Mouse (Mus musculus): ENCODE data around the gene Trim14.

Gene Trim14

DNA sequence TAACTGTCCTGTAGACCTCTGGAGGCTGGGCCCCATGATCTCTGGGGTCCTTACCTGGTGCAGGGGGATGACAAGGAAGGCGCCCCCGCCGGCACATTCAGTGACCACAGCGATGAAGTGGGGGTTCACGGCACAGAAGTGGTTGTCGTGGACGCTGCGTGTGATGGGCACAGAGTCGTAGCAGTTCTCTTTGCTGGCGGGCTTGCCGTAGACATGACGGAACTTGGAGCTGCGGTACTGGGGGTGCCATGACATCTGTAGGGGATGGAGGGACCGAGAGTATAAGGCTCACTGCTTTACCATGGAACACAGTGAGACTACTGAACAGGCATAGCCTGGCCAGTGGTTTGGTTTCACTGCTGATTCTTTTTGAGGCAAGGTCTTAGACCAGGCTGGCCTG lies 26.9 kb upstream of the Trim14 start:
- in situ Hi-C loops (cut with MboI; ENCODE audit: low sequenced_read_pairs), result no loop called here

DNA sequence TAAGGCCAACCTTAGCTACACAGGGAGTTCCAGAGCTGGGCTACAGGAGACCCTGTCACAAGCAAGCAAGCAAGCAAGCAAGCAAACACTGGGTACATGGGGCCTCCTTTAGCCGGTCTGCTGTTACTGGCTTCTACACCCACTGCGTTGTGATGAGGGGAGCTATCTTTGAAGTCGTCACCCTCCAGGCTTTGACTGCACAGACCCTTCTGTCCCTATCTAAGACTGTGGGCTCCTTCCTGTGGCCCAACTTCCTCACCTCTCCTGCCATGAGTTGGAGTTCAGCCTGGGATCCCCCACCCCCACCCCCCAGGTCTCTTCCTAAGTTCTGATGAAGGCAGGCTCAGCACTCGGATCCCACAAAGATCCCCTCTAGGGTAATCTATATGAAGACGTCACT lies 26.1 kb upstream of the Trim14 start:
- in situ Hi-C loops (cut with MboI; ENCODE audit: low sequenced_read_pairs), result no loop called here

DNA sequence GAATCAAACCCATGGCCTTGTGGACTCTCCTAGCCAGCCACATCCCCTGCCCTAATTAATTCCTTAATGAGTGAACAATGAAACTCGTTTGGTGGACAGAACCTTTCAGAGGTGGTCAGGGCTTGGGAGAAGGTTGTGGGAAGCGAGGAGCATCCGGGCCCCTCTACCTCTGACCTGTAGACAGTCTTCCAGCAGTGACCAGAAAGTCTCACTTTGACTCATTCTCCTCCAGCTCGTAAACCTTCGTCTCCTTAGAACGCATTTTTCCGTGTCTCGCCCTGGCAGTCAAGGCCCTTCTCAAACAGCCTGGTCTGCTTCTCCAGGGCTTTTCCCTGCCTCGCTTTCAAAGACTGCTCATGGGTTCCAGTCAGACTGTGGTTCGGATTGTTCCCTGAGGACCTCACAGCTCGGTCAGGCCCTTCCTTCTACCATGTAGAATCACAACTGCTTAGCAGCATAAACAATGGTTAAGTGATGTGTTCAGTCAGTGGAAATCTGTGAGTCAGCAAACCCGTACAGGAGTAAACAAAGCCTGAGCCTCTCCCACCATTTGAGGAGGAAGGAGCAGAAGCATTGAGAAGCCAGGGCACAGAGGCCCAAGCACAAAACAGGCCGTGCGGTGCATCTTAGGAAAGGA lies 24.2 kb upstream of the Trim14 start:
- in situ Hi-C loops (cut with MboI; ENCODE audit: low sequenced_read_pairs), result no loop called here

DNA sequence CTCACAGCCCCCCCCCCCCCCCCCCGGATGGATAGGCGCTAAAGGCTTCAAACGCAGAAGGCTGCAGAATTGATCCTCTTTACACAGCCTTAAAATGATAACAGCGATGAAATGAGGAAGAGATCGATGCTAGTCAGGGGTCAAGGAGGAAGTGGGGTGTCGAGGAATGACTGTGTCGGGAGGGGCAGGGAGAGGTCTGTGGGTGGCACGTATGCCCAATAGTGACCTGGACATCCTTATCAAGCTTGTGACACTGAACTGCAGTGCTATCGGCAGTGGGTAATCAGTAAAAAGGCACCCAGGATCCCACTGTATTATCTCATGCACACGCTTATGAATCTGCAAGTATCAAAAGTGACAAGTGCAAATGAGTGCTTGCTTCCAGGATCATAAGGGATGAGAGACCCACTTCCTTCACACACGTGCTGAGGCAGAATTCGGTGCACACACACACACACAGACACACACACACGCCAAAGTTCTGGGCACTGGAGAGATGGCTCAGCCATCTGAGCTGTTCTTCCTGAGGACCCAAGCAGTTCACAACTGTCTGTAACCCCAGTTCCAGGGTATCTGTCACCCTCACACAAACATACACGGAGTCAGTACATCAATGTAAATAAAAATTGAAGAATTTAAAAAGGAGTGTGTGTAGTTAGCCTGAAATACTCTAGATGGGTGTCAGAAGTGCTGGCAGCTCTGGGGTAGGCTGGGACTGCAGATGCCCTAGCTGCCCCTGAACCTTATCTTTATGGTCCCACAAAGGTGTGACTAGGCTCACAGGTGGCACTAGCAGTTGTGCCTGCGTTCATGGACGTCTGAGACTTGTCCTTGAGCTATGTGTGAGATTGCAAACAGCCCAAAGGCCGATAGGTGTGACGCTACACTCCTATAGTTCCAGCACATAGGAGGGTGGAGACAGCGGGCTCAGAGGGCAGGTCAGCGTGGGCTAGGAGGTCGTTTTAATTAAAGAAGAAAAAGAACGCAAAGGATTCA lies 23.0 kb upstream of the Trim14 start:
- in situ Hi-C loops (cut with MboI; ENCODE audit: low sequenced_read_pairs), result no loop called here

DNA sequence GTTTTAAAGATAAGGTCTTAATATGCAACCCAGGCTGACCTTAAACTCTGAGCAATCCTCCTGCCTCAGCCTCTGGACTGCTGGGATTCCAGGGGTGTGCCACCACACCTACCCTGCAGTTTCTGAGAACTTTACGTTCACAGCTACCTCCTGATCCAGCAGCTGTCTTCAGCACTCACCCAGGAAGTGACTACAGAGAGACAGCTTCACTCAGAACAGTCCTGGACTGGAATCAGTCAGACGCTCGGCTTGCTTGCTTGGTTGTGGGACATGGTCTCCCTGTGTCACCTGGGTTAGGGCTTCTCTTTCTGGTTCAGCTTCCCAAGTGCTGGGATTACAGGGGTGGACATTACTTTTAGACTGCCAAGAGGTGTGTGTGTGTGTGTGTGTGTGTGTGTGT lies 21.0 kb upstream of the Trim14 start:
- in situ Hi-C loops (cut with MboI; ENCODE audit: low sequenced_read_pairs), result no loop called here

DNA sequence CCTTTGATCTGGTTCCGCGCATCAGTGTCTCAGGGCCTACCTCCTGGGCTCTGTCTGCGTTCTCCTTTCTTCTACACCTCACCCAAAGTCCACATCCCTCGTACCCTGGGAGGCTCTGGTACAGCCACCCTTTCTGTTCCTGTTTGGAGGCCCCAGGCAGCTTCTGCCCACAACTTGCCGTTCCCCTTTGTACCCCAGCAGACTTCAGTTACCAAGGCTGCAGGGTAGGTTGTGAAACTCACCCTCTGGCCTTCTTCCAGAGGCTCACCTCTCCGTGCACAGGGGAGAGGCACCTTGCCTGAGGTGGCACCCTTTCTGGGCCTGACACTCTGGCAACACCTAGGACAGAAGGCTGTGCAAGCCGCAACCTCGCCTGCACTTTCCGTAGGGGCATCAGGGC lies 19.8 kb upstream of the Trim14 start:
- in situ Hi-C loops (cut with MboI; ENCODE audit: low sequenced_read_pairs), result no loop called here

DNA sequence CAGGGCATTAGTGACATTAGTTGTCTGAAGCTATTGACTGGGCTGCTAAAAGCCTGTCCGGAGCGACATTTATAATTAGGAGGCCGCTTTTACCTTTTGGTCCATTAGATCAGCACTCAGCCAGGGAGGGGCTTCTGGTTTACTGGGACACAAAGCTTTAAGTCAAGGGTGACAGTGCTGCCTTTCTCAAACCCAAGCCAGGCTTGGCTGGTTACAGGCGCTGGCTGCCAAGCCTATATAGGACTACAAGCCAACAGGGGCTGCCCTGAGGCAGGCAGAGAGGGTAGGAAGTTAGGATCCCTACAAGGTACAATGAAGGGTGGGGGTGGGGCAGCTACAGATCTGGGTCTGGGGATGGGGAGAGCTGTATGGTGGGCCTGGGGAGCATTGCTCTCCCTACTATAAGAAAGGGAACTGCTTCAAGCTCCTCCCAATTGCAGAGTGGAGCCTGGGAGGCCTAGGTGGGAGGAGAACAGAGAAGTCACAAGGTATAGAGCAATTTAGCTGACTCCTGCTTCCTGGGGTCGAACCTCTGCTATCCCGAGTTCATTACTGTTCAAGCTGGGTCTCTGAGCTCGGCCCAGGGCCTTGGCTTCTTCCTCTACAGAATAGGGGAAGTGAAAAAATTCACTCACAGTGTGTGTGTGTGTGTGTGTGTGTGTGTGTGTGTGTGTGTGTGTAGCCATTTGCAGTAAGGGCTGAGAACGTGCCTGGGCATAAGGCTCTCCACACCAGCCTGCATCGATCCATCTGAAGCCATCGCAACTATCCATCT lies 18.5 kb upstream of the Trim14 start:
- in situ Hi-C loops (cut with MboI; ENCODE audit: low sequenced_read_pairs), result no loop called here

DNA sequence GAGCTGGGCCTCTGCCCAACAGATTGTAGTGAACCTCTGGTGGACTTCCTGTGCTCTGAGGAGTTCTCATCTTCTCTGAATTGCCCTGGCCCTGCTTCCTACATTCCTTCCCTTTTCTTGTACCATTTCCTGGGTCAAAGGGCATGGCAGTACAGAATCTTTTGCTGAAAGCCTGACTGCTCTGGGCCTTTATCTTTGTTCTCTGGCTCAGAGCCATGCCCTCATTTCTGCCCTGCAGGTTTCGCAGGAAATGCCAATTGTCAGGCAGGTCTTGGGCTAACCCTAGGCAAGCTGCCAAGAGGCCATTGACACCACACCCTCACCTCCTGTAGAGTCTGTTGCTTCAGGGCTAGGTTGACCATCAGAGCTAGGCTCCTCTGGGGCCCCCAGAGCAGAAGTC lies 17.9 kb upstream of the Trim14 start:
- in situ Hi-C loops (cut with MboI; ENCODE audit: low sequenced_read_pairs), result no loop called here

DNA sequence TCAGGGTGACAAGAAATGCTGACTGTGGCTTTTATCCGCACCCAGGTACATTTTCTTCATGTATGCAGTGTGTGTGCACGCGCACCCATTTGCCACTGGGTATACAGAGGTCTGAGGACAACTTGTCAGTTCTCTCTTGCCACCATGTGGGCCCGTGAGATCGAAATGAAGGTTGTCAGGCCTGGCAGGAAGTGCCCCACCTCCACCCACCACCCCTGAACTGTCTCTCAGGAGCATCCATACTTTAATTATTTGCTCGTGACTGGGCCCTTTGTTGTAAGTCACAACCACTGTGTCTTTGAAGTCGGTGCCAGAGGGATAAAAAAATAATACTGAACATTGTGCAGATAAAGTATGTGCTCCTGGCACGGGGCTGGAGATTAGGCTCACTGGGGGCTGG lies 14.5 kb upstream of the Trim14 start:
- in situ Hi-C loops (cut with MboI; ENCODE audit: low sequenced_read_pairs), result no loop called here

DNA sequence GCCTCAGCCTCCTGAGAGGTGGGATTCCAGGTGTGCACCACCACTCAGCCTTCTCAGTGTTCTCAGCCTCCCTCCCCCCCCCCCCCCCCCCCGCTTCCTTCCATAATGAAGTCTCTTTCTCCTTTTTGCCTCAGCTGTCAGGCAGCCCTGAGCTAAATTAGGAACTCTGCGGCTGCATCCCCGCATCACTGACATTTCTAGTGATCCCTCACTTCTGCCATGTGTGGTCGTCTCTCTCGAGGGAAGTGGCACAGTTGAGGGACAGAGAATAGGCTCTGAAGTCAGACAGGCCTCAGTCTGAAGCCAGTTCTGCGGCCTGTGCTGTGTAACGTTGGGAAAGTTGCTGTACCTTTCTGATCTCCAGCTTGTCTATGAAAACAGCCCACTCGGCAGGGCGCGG lies 14.0 kb upstream of the Trim14 start:
- in situ Hi-C loops (cut with MboI; ENCODE audit: low sequenced_read_pairs), result loop anchor here (10.0 kb wide), 1 partner anchor 105 kb away; the partner anchor contains the start of gene Tbc1d2

DNA sequence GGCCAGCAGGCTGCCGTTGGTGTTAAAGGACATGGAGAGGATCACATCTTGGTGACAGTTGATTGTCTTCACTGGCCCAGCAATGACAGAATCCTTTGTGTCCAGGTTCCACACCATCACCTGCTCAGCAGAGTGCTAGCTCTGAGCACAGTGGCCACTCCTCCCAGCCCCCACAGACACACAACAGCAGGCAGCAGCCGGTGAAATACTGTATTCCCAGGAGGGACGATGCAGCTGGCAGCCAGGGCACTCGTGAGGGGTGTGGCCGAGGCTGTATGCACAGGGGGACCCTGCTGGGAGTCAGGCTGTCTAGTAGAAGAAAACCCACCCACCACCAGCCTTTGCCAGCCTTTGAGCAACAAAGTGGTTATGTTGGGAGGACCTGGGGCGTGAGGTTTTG lies 10.8 kb upstream of the Trim14 start:
- in situ Hi-C loops (cut with MboI; ENCODE audit: low sequenced_read_pairs), result loop anchor here (10.0 kb wide), 1 partner anchor 108 kb away; the partner anchor contains the start of gene Tbc1d2

DNA sequence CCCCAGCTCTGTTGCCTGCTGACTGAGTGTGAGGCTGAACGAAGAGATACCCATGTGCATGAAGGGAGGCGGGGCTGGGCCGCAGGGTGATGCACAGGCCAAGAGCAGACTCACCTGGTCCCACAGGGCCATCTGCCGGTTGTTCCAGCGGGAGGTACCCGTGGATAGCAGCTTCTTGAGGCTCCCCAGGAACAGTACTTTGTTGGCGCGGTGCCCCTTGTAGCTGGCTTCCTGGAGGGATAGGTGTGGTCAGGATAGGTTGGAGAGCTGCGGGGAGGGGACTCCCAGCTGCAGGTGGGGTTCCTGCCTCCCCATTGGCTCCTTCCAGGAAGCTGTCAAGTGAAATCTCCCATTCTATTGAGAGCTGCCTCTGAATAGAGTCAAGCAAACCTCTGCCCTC lies 9.6 kb upstream of the Trim14 start:
- in situ Hi-C loops (cut with MboI; ENCODE audit: low sequenced_read_pairs), result loop anchor here (10.0 kb wide), 1 partner anchor 109 kb away; the partner anchor contains the start of gene Tbc1d2

DNA sequence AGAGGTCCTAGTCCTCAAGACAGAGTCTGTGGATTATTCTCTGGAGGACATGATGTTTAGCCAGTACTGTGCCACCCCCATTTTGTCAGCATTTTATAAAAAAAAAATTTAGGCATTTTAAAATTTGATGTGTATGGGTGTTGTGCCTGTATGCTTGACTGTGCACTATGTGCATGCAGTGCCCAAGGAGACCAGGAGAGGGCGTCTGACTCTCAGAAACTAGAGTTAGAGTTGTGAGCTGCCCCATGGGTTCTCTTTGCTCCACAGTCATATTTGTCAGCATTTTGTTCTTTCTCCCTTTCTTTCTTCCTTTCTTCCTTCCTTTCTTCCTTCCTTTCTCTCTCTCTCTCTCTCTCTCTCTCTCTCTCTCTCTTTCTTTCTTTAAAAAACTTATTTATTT lies 8.4 kb upstream of the Trim14 start:
- in situ Hi-C loops (cut with MboI; ENCODE audit: low sequenced_read_pairs), result loop anchor here (5.0 to 10.0 kb wide), 2 partner anchors 68 to 110 kb away; partner anchors contain the start of gene Tbc1d2

DNA sequence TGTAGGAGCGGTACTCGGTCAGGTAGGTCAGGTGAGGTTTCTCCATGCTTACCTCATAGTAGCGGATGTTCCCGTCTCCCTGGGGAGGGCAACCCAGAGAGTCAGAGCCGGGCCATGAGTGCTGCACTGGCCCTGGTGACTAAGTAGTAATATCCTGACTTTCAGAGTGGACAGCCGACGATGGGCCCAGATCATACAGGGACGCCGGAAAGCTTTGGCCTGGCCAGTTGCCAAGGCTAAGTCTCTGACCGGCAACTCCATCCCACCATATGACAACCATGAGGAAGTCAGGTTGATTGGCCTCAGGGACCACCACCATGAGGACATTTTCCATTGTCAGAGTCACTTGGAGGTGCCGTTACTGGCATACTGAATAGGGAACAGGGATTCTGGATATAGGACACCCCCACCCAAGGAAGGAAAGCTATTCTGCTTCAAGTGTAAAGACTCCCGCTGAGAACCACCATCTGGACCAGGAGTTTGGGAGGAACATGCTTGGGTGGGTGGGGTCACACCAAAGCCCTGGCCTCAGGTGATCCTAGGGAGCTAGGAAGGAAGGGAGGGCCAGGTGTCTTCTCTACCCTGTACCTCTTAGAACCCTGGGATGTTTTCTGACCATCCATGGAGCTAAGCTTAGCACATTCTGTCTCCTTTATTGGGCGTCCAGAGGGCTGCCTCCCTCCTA lies 7.6 kb upstream of the Trim14 start:
- in situ Hi-C loops (cut with MboI; ENCODE audit: low sequenced_read_pairs), result loop anchor here (5.0 to 10.0 kb wide), 2 partner anchors 69 to 111 kb away; partner anchors contain the start of gene Tbc1d2

DNA sequence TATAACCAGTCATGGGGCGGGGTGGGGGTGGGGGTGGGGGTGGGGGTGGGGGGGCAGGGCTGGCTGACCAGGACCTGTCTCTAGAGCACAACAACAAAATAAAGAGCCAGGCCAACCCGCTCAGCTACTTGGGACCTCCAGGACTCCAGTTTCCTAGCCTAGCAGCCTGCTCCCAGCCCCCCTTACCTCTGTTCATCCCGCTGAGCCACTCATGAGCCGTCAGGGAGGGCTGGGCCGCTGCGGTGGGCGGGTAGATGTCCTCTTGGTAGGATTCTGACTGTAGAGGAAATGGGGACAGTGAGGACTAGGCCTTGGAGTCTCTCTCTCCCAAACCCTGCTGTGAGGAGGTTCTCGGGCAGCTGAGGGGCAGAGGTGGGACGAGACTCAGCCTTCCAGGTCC lies 5.8 kb upstream of the Trim14 start:
- in situ Hi-C loops (cut with MboI; ENCODE audit: low sequenced_read_pairs), result loop anchor here (5.0 to 10.0 kb wide), 2 partner anchors 71 to 113 kb away; partner anchors contain the start of gene Tbc1d2

DNA sequence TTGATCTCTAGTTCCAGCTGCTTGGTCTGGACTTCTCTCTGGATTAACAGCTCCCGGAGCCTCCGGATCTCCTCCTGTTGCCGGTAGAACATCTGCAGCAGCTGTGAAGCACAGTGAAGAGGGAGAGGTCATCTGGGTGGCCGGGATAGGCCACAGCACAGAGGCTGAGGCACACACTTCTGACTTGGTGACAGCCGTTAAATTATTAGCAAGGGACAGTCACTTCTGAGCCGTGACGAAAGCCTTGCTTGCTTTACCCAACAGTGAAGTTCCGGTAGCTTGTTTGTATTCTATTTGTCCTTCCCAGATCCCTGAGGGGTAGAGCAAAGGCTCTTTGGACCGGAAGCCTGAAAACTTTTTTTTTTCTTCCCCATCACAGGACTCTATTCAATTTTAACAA lies 3.2 kb upstream of the Trim14 start:
- in situ Hi-C loops (cut with MboI; ENCODE audit: low sequenced_read_pairs), result no loop called here

DNA sequence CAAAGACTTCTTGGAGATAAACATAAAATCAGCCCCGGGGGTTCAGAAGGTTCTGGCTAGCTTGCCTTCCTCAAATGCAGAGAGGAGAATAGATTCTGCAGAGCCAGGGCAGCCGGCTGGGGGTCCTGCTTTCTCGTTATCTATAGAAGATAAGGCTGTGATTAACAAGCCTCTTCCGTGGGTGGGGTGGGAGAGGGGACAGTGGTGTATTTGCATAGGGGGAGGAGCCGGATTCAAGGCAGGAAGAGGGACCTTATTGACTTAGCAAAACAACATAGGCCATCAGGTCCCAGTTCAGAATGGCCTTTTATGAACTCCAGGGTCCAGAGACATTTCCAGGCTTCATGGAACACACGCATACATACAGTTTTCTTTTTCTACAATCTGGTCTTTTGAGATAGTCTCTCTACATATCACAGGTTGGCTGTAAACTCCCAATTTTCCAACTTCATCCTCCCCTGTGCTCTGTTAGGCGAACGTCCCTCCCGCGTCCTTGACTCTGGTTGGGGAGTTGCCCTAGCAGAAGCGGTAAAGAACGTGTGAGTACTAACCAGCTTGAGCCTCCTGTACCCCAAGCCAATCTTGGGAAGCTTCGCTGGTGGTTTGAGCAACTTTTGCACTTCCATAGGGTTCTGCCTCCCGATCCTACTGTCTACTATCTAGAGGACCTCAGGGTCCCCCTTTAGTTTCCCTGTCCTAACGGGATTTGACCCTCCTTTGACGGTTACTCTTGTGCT lies 679 bp downstream of the Trim14 start:
- in situ Hi-C loops (cut with MboI; ENCODE audit: low sequenced_read_pairs), result no loop called here

DNA sequence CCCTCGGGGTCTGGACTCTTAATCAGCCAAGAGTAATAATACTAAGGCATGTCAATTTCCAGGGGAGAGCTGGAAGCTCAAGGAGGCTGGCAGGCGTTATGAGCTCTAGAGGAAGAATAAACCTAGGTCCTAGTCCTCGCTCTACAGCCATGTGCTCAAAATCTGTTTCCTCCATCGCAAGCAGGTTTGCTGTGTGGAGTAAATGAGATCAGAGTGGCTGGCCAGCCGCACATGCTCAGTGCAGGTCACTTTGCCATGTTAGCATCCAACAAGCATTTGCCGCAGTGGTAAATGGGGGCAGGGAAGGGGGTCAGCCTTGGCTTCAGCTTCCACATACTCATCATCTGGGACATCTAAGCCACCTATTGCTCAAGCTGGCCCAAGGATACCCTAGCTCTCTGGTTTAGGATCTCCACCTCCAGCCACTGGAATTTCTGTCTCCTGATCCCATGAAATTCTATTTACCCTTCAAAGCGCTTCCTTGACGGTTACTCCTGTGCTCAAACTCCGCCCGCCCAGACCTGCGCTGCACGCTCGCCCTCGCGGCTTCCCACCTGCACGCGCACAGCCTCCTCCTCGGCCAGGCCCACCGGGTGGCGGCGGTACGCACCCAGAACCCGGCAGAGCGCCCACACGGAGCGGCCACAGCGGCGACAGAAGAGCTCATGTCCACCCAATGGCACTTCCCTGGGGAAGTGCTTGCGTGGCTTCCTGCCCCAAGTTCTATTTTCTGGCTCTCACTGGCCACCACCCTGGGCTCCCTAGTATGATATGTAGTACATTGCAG lies 1.8 kb downstream of the Trim14 start:
- in situ Hi-C loops (cut with MboI; ENCODE audit: low sequenced_read_pairs), result no loop called here

DNA sequence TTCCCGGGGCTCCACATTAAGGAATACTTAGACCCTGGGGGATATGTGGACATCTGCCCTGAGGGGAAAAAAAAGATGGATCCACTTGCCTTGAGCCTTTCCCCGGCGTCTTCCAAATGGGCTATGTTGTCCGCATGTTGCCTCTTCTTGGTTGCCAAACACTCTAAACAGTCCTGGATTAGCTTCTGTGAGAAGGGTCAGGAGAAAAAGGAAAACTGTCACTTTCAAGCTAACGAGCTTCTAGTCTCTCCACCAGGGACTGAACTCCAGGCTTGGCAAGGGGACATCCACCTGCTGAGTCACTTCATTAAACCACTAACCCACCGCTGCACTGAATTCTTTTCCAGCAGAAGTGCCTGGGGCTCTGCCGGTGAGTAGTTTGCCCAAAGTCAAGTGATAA lies 3.0 kb downstream of the Trim14 start:
- in situ Hi-C loops (cut with MboI; ENCODE audit: low sequenced_read_pairs), result no loop called here

Data from CH12F3 (cell line).